Mouse (Mus musculus): Measurements from ENCODE around the gene Fam114a2. TPM values are rescaled to one million over a fixed set of nuclear protein-coding genes. Genes with fewer than 3 reads are reported as not detected.
A peak's percentile ranks its signal among the peaks of the same experiment; 100 is the strongest.

Fam114a2 gene
- total and polyA plus RNA-seq, 2 experiments, result 20.1 to 29.8 TPM

GRCm38 (mm10) chr11:57523418-57523817 lies 5.0 kb upstream of the Fam114a2 start:
- Histone ChIP-seq H3K27ac (replicated peaks; ENCODE audit: insufficient read depth, low read depth, low read length) (no peak overlapping the region), H3K9ac (ENCODE audit: low read depth, low read length) (no peak overlapping the region), H3K4me1 (ENCODE audit: control insufficient read depth, insufficient read depth, low read length) (peaks cover 2% of the 10 kb centered on the region; the same call in 1 of the 2 replicates), H3K36me3 (ENCODE audit: control insufficient read depth, insufficient read depth, low read length) (peaks cover 3% of the 10 kb centered on the region; the same call in 1 of the 2 replicates), H3K79me2 (ENCODE audit: control insufficient read depth, insufficient read depth, low read length) (peaks cover 17% of the 10 kb centered on the region), H3K4me3 (ENCODE audit: insufficient read depth, low read depth, low read length) (no peak overlapping the region), H3K27me3 (ENCODE audit: control insufficient read depth, insufficient read depth, low read length) (no peaks in the 10 kb centered on the region)
- DNase-seq (ENCODE audit: extremely low read depth, low read depth, low spot score), result no peak
- TF ChIP-seq CTCF (IDR thresholded peaks at IDR 0.05; ENCODE audit: low read depth, low read length) (no peak), POLR2A (IDR thresholded peaks at IDR 0.05; ENCODE audit: extremely low read depth, insufficient read depth, low read length) (no peak)
- 93% methylated on average over 3 of the region's 3 CpGs for WGBS

GRCm38 (mm10) chr11:57522046-57522445 lies 3.6 kb upstream of the Fam114a2 start:
- peaks cover 4% of the 10 kb centered on the region; the same call in 1 of the 2 replicates for H3K4me1 ChIP-seq (ENCODE audit: control insufficient read depth, insufficient read depth, low read length)
- no peak overlapping the region for H3K9ac ChIP-seq (ENCODE audit: low read depth, low read length)
- no peaks in the 10 kb centered on the region for H3K36me3 ChIP-seq (ENCODE audit: control insufficient read depth, insufficient read depth, low read length)
- DNase-seq (ENCODE audit: extremely low read depth, low read depth, low spot score), result no peak
- H3K79me2 ChIP-seq (ENCODE audit: control insufficient read depth, insufficient read depth, low read length), result peaks cover 22% of the 10 kb centered on the region
- TF ChIP-seq CTCF (IDR thresholded peaks at IDR 0.05; ENCODE audit: low read depth, low read length) (no peak), POLR2A (IDR thresholded peaks at IDR 0.05; ENCODE audit: extremely low read depth, insufficient read depth, low read length) (no peak)
- 84% methylated on average over 7 of the region's 7 CpGs for WGBS
- no peak overlapping the region for H3K4me3 ChIP-seq (ENCODE audit: insufficient read depth, low read depth, low read length)
- H3K27me3 ChIP-seq (ENCODE audit: control insufficient read depth, insufficient read depth, low read length), result no peaks in the 10 kb centered on the region
- no peak overlapping the region for H3K27ac ChIP-seq (replicated peaks; ENCODE audit: insufficient read depth, low read depth, low read length)

- Histone ChIP-seq H3K79me2 (ENCODE audit: control insufficient read depth, insufficient read depth, low read length) (peaks cover 22% of the 10 kb centered on the region), H3K4me1 (ENCODE audit: control insufficient read depth, insufficient read depth, low read length) (peaks cover 4% of the 10 kb centered on the region; the same call in 1 of the 2 replicates), H3K27me3 (ENCODE audit: control insufficient read depth, insufficient read depth, low read length) (no peaks in the 10 kb centered on the region), H3K36me3 (ENCODE audit: control insufficient read depth, insufficient read depth, low read length) (no peaks in the 10 kb centered on the region), H3K27ac (replicated peaks; ENCODE audit: insufficient read depth, low read depth, low read length) (no peak overlapping the region), H3K9ac (ENCODE audit: low read depth, low read length) (no peak overlapping the region), H3K4me3 (ENCODE audit: insufficient read depth, low read depth, low read length) (no peak overlapping the region)
- 93% methylated on average over 3 of the region's 3 CpGs for WGBS
- TF ChIP-seq POLR2A (IDR thresholded peaks at IDR 0.05; ENCODE audit: extremely low read depth, insufficient read depth, low read length), result no peak
- no peak for TF ChIP-seq CTCF (IDR thresholded peaks at IDR 0.05; ENCODE audit: low read depth, low read length)
- no peak for DNase-seq (ENCODE audit: extremely low read depth, low read depth, low spot score)
These were observed 2.8 kb upstream of the Fam114a2 start for GRCm38 (mm10) chr11:57521206-57521605.

GRCm38 (mm10) chr11:57519304-57519703 lies 887 bp upstream of the Fam114a2 start:
- DNase-seq (ENCODE audit: extremely low read depth, low read depth, low spot score), result no peak
- Histone ChIP-seq H3K79me2 (ENCODE audit: control insufficient read depth, insufficient read depth, low read length) (peaks cover 22% of the 10 kb centered on the region), H3K36me3 (ENCODE audit: control insufficient read depth, insufficient read depth, low read length) (no peaks in the 10 kb centered on the region), H3K9ac (ENCODE audit: low read depth, low read length) (no peak overlapping the region), H3K27ac (replicated peaks; ENCODE audit: insufficient read depth, low read depth, low read length) (no peak overlapping the region), H3K4me3 (ENCODE audit: insufficient read depth, low read depth, low read length) (no peak overlapping the region), H3K4me1 (ENCODE audit: control insufficient read depth, insufficient read depth, low read length) (peaks cover 4% of the 10 kb centered on the region; the same call in 1 of the 2 replicates), H3K27me3 (ENCODE audit: control insufficient read depth, insufficient read depth, low read length) (no peaks in the 10 kb centered on the region)
- TF ChIP-seq CTCF (IDR thresholded peaks at IDR 0.05; ENCODE audit: low read depth, low read length), result no peak
- TF ChIP-seq POLR2A (IDR thresholded peaks at IDR 0.05; ENCODE audit: extremely low read depth, insufficient read depth, low read length), result no peak
- 71% methylated on average over 5 of the region's 5 CpGs for WGBS

- no peaks in the 10 kb centered on the region for H3K27me3 ChIP-seq (ENCODE audit: control insufficient read depth, insufficient read depth, low read length)
- TF ChIP-seq POLR2A (IDR thresholded peaks at IDR 0.05; ENCODE audit: extremely low read depth, insufficient read depth, low read length), result no peak
- TF ChIP-seq CTCF (IDR thresholded peaks at IDR 0.05; ENCODE audit: low read depth, low read length), result no peak
- 0 out of 2 replicates have a peak, but pooled peaks cover 4% of the 10 kb centered on the region for H3K36me3 ChIP-seq (ENCODE audit: control insufficient read depth, insufficient read depth, low read length)
- WGBS, result 0% methylated on average over 15 of the region's 16 CpGs
- peaks cover 4% of the 10 kb centered on the region; the same call in 1 of the 2 replicates for H3K4me1 ChIP-seq (ENCODE audit: control insufficient read depth, insufficient read depth, low read length)
- H3K4me3 ChIP-seq (ENCODE audit: insufficient read depth, low read depth, low read length), result peak overlapping the region; percentile 88
- peak overlapping the region; percentile 74 for H3K9ac ChIP-seq (ENCODE audit: low read depth, low read length)
- H3K27ac ChIP-seq (replicated peaks; ENCODE audit: insufficient read depth, low read depth, low read length), result peak overlapping the region; percentile 54
- DNase-seq (ENCODE audit: extremely low read depth, low read depth, low spot score), result no peak
- peaks cover 22% of the 10 kb centered on the region for H3K79me2 ChIP-seq (ENCODE audit: control insufficient read depth, insufficient read depth, low read length)
These were observed 333 bp upstream of the Fam114a2 start for GRCm38 (mm10) chr11:57518751-57519148.

- 53% methylated on average over 5 of the region's 5 CpGs for WGBS
- peaks cover 15% of the 10 kb centered on the region for H3K36me3 ChIP-seq (ENCODE audit: control insufficient read depth, insufficient read depth, low read length)
- DNase-seq (ENCODE audit: extremely low read depth, low read depth, low spot score), result peak; percentile 6
- H3K79me2 ChIP-seq (ENCODE audit: control insufficient read depth, insufficient read depth, low read length), result peaks cover 20% of the 10 kb centered on the region
- H3K9ac ChIP-seq (ENCODE audit: low read depth, low read length), result no peak overlapping the region
- no peaks in the 10 kb centered on the region for H3K27me3 ChIP-seq (ENCODE audit: control insufficient read depth, insufficient read depth, low read length)
- peaks cover 4% of the 10 kb centered on the region; the same call in 1 of the 2 replicates for H3K4me1 ChIP-seq (ENCODE audit: control insufficient read depth, insufficient read depth, low read length)
- no peak overlapping the region for H3K27ac ChIP-seq (replicated peaks; ENCODE audit: insufficient read depth, low read depth, low read length)
- TF ChIP-seq CTCF (IDR thresholded peaks at IDR 0.05; ENCODE audit: low read depth, low read length) (no peak), POLR2A (IDR thresholded peaks at IDR 0.05; ENCODE audit: extremely low read depth, insufficient read depth, low read length) (no peak)
- no peak overlapping the region for H3K4me3 ChIP-seq (ENCODE audit: insufficient read depth, low read depth, low read length)
These were observed 1.4 kb downstream of the Fam114a2 start for GRCm38 (mm10) chr11:57516946-57517441.
